Mouse (Mus musculus) cerebellum, postnatal 25 days (tissue): Measurements from ENCODE around the gene Taar8c.
A peak's percentile ranks its signal among the peaks of the same experiment; 100 is the strongest.
"Not testable (repeated sequence)": the region's sequence is repeated elsewhere in the genome, so short reads cannot be mapped to it uniquely, and the experiment has no call there.

ENCODE experiments used
- DNase-seq, 2 experiments: peaks; one replicate each; pipeline ENCODE4 v3.0.0; 2021; ENCODE audit warnings: mixed read lengths in 2 of 2

The Taar8c gene

GRCm38 (mm10) chr10:24101812-24102211, at the start of gene Taar8c:
Gene Taar8c, minus strand, starts transcription at chr10:24101912.
- DNase-seq = not testable (repeated sequence)

- no peak for DNase-seq
Measured at GRCm38 (mm10) chr10:24150086-24150485, 48.4 kb upstream of the Taar8c start.

- peak; percentile 93 to 96 for DNase-seq
Measured at GRCm38 (mm10) chr10:24149135-24149781, 47.5 kb upstream of the Taar8c start, which contains the start of gene Stx7. Gene Stx7, plus strand, starts transcription at chr10:24149302.

GRCm38 (mm10) chr10:24142735-24143134, 41.0 kb upstream of the Taar8c start:
- DNase-seq = no peak

- no peak for DNase-seq
Measured at GRCm38 (mm10) chr10:24138623-24139261, 37.0 kb upstream of the Taar8c start.

GRCm38 (mm10) chr10:24134071-24134645, 32.4 kb upstream of the Taar8c start:
- DNase-seq = no peak

- DNase-seq = no peak
Measured at GRCm38 (mm10) chr10:24133132-24133531, 31.4 kb upstream of the Taar8c start.

- DNase-seq = no peak
Measured at GRCm38 (mm10) chr10:24132273-24132672, 30.6 kb upstream of the Taar8c start.

GRCm38 (mm10) chr10:24131451-24132262, 29.9 kb upstream of the Taar8c start:
- DNase-seq = peak; percentile 26 to 67

- DNase-seq = peak; percentile 25 to 60
Measured at GRCm38 (mm10) chr10:24111116-24111778, 9.5 kb upstream of the Taar8c start.

- DNase-seq = not testable (repeated sequence)
Measured at GRCm38 (mm10) chr10:24109434-24109833, 7.7 kb upstream of the Taar8c start, which contains the start of gene Taar9. Gene Taar9, minus strand, starts transcription at chr10:24109534.

GRCm38 (mm10) chr10:24108236-24108635, 6.5 kb upstream of the Taar8c start:
- no peak for DNase-seq

- DNase-seq = no peak
Measured at GRCm38 (mm10) chr10:24107747-24108146, 6.0 kb upstream of the Taar8c start.

GRCm38 (mm10) chr10:24103299-24103698, 1.6 kb upstream of the Taar8c start:
- DNase-seq = not testable (repeated sequence)

GRCm38 (mm10) chr10:24097010-24097409, 4.7 kb downstream of the Taar8c start:
- not testable (repeated sequence) for DNase-seq

- DNase-seq = no peak
Measured at GRCm38 (mm10) chr10:24092194-24092593, 9.5 kb downstream of the Taar8c start, which contains the start of gene Taar8b. Gene Taar8b, minus strand, starts transcription at chr10:24092294.

- no peak for DNase-seq
Measured at GRCm38 (mm10) chr10:24087168-24087567, 14.5 kb downstream of the Taar8c start.

GRCm38 (mm10) chr10:24086555-24086954, 15.2 kb downstream of the Taar8c start:
- no peak for DNase-seq

- no peak for DNase-seq
Measured at GRCm38 (mm10) chr10:24085936-24086335, 15.8 kb downstream of the Taar8c start.

- DNase-seq = peak; percentile 28 to 61
Measured at GRCm38 (mm10) chr10:24080166-24080565, 21.5 kb downstream of the Taar8c start.

- not testable (repeated sequence) for DNase-seq
Measured at GRCm38 (mm10) chr10:24076200-24076599, 25.5 kb downstream of the Taar8c start, which contains the start of gene Taar8a. Gene Taar8a, plus strand, starts transcription at chr10:24076500.

GRCm38 (mm10) chr10:24074751-24075150, 27.0 kb downstream of the Taar8c start:
- not testable (repeated sequence) for DNase-seq
